ENCODE assay signal across 27 mouse cellular contexts in the genomic region with DNA sequence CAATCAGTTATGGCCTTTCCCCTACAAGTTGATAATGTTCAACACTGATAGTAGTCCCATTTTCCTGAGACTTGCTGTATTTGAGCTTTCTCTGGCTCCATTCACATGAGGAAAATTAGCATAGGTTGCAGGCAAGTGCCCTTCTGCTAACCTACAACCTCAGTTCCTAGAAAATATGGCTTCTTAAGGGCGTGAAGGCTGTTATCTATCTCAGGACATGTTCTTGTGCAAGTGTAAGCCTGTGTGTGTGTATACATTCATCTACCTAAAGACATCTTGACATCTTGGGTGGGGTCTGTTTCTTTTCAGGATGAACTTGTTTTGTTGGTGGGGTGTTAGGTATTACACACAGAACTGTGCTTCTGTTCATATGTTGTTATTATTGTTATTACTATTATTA. TPM values are rescaled to one million over a fixed set of nuclear protein-coding genes. Genes with fewer than 3 reads are reported as not detected.
DNase-seq lines count a peak whose midpoint lies in the region; ATAC-seq and TF ChIP-seq lines count a peak whose summit lies in the region.
"Had no signal": no experiment of that assay in that cellular context is flagged by ENCODE, and none has a peak within 500 bp of the region (broad histone marks: within the 10 kb centered on the region; RNA-seq: fewer than 3 reads in every experiment).

No protein-coding gene starts in this region.

- peak overlapping the region; percentile 65 for H3K4me2 ChIP-seq in forebrain, embryonic 14.5 days (ENCODE audit: low read length)
- H3K4me2 ChIP-seq in forebrain, embryonic 12.5 days: no peak overlapping the region
- peak overlapping the region; percentile 6; the same call in 1 of the 2 replicates for H3K4me2 ChIP-seq in midbrain, embryonic 15.5 days
- H3K4me2 ChIP-seq in midbrain, embryonic 14.5 days (ENCODE audit: low read length): no peak overlapping the region
- peak overlapping the region; percentile 60 for H3K4me2 ChIP-seq in forebrain, postnatal 0 days (ENCODE audit: low read depth)
- no peak overlapping the region for H3K4me2 ChIP-seq in liver, embryonic 16.5 days (ENCODE audit: low read depth, low read length)
- H3K4me2 ChIP-seq: heart, embryonic 13.5 days; stomach, embryonic 15.5 days had no signal

- DNase-seq in forebrain, embryonic 14.5 days (ENCODE audit: low spot score): no peak
- DNase-seq in midbrain, embryonic 14.5 days: no peak
- DNase-seq in forebrain, postnatal 0 days: no peak
- no peak for DNase-seq in testis, postnatal 14 days (ENCODE audit: low spot score)
- no peak for DNase-seq in layer of hippocampus, postnatal 10 days (ENCODE audit: low spot score in 2 of 2)
- DNase-seq: adrenal gland, postnatal 10 days; cerebellum, adult 2 months; gastrocnemius, adult 2 months; heart, adult 11 months; kidney, adult 9 months; kidney, postnatal 25 days; layer of hippocampus, adult 9-11 months; lung, adult 18-20 months; lung, postnatal 36 days; right cerebral cortex, postnatal 25 days had no signal

- H3K4me1 ChIP-seq in forebrain, embryonic 14.5 days (ENCODE audit: control insufficient read depth, insufficient read depth, low read length): peaks cover 59% of the 10 kb centered on the region
- peaks cover 50% of the 10 kb centered on the region for H3K4me1 ChIP-seq in forebrain, embryonic 12.5 days
- H3K4me1 ChIP-seq in midbrain, embryonic 15.5 days: peaks cover 53% of the 10 kb centered on the region
- peaks cover 22% of the 10 kb centered on the region; the same call in 1 of the 2 replicates for H3K4me1 ChIP-seq in midbrain, embryonic 14.5 days (ENCODE audit: control insufficient read depth, insufficient read depth, low read length)
- peaks cover 70% of the 10 kb centered on the region for H3K4me1 ChIP-seq in forebrain, postnatal 0 days (ENCODE audit: insufficient read depth)
- H3K4me1 ChIP-seq in liver, embryonic 16.5 days (ENCODE audit: control insufficient read depth, low read depth, low read length): peaks cover 38% of the 10 kb centered on the region

- no peak overlapping the region for H3K9ac ChIP-seq in forebrain, embryonic 14.5 days (ENCODE audit: low read length)
- H3K9ac ChIP-seq in forebrain, embryonic 12.5 days: no peak overlapping the region
- no peak overlapping the region for H3K9ac ChIP-seq in midbrain, embryonic 15.5 days
- H3K9ac ChIP-seq in midbrain, embryonic 14.5 days (replicated peaks; ENCODE audit: low read length): no peak overlapping the region
- peak overlapping the region; percentile 14; the same call in 1 of the 2 replicates for H3K9ac ChIP-seq in forebrain, postnatal 0 days
- no peak overlapping the region for H3K9ac ChIP-seq in liver, embryonic 16.5 days (ENCODE audit: low read depth, low read length)
- H3K9ac ChIP-seq: heart, embryonic 13.5 days; stomach, embryonic 15.5 days had no signal

- H3K36me3 ChIP-seq in forebrain, embryonic 14.5 days (ENCODE audit: control insufficient read depth, insufficient read depth, low read length): peaks cover 42% of the 10 kb centered on the region
- peaks cover 16% of the 10 kb centered on the region for H3K36me3 ChIP-seq in forebrain, embryonic 12.5 days (replicated peaks)
- H3K36me3 ChIP-seq in midbrain, embryonic 15.5 days (replicated peaks): peaks cover 5% of the 10 kb centered on the region; the same call in 1 of the 2 replicates
- peaks cover 21% of the 10 kb centered on the region for H3K36me3 ChIP-seq in midbrain, embryonic 14.5 days (ENCODE audit: control insufficient read depth, insufficient read depth, low read length)
- peaks cover 26% of the 10 kb centered on the region for H3K36me3 ChIP-seq in forebrain, postnatal 0 days (ENCODE audit: insufficient read depth)
- no peaks in the 10 kb centered on the region for H3K36me3 ChIP-seq in liver, embryonic 16.5 days (ENCODE audit: control insufficient read depth, insufficient read depth)
- H3K36me3 ChIP-seq: heart, embryonic 13.5 days; stomach, embryonic 15.5 days had no signal

- no peak for TF ChIP-seq CTCF in forebrain, postnatal 0 days (IDR thresholded peaks at IDR 0.05; ENCODE audit: low read depth)

- WGBS in forebrain, embryonic 14.5 days: 91% methylated on average over 1 of the region's 1 CpGs
- WGBS in forebrain, embryonic 12.5 days: 91% methylated on average over 1 of the region's 1 CpGs
- WGBS in midbrain, embryonic 15.5 days: 92% methylated on average over 1 of the region's 1 CpGs
- WGBS in midbrain, embryonic 14.5 days: 95% methylated on average over 1 of the region's 1 CpGs
- WGBS in forebrain, postnatal 0 days: 95% methylated on average over 1 of the region's 1 CpGs
- 21% methylated on average over 1 of the region's 1 CpGs for WGBS in liver, embryonic 16.5 days (ENCODE audit: insufficient replicate concordance)

- no peak overlapping the region for H3K27ac ChIP-seq in forebrain, embryonic 14.5 days (ENCODE audit: low read depth, low read length)
- H3K27ac ChIP-seq in forebrain, embryonic 12.5 days: no peak overlapping the region
- no peak overlapping the region for H3K27ac ChIP-seq in midbrain, embryonic 15.5 days
- H3K27ac ChIP-seq in midbrain, embryonic 14.5 days (replicated peaks; ENCODE audit: low read depth, low read length): no peak overlapping the region
- no peak overlapping the region; the same call in 1 of the 2 replicates for H3K27ac ChIP-seq in forebrain, postnatal 0 days (ENCODE audit: low read depth, low read length)
- peak overlapping the region; percentile 18 for H3K27ac ChIP-seq in liver, embryonic 16.5 days (ENCODE audit: low read length)
- H3K27ac ChIP-seq: gastrocnemius, adult 2 months; heart, embryonic 13.5 days; limb, embryonic 10.5 days; stomach, embryonic 15.5 days had no signal

- H3K9me3 ChIP-seq in forebrain, embryonic 14.5 days (replicated peaks; ENCODE audit: control insufficient read depth, low read length): no peaks in the 10 kb centered on the region
- H3K9me3 ChIP-seq in forebrain, embryonic 12.5 days: no peaks in the 10 kb centered on the region
- no peaks in the 10 kb centered on the region for H3K9me3 ChIP-seq in midbrain, embryonic 15.5 days
- H3K9me3 ChIP-seq in midbrain, embryonic 14.5 days (ENCODE audit: control insufficient read depth, low read length): no peaks in the 10 kb centered on the region
- H3K9me3 ChIP-seq in forebrain, postnatal 0 days (ENCODE audit: low read length): no peaks in the 10 kb centered on the region
- no peaks in the 10 kb centered on the region for H3K9me3 ChIP-seq in liver, embryonic 16.5 days (replicated peaks; ENCODE audit: control insufficient read depth, low read length)
- H3K9me3 ChIP-seq: embryonic facial prominence, embryonic 10.5 days; heart, embryonic 13.5 days; limb, embryonic 10.5 days; stomach, embryonic 15.5 days had no signal

- no peak for ATAC-seq in forebrain, embryonic 14.5 days
- no peak for ATAC-seq in forebrain, embryonic 12.5 days (ENCODE audit: low FRiP score)
- ATAC-seq in midbrain, embryonic 15.5 days (replicated peaks): no peak
- ATAC-seq in midbrain, embryonic 14.5 days (ENCODE audit: low FRiP score, low TSS enrichment): no peak
- ATAC-seq in forebrain, postnatal 0 days: no peak
- no peak for ATAC-seq in liver, embryonic 16.5 days (ENCODE audit: low read depth)
- ATAC-seq: activated CD4-positive, CD25-positive, alpha-beta regulatory T cell, adult 4 months; CD4-positive, CD25-positive, alpha-beta regulatory T cell, adult 4 months had no signal

- H3K27me3 ChIP-seq in forebrain, embryonic 14.5 days (replicated peaks; ENCODE audit: control insufficient read depth, insufficient read depth, low read length): no peaks in the 10 kb centered on the region
- peaks cover 2% of the 10 kb centered on the region; the same call in 1 of the 2 replicates for H3K27me3 ChIP-seq in forebrain, embryonic 12.5 days
- H3K27me3 ChIP-seq in midbrain, embryonic 15.5 days (replicated peaks): no peaks in the 10 kb centered on the region
- H3K27me3 ChIP-seq in midbrain, embryonic 14.5 days (ENCODE audit: control insufficient read depth, insufficient read depth, low read length): no peaks in the 10 kb centered on the region
- H3K27me3 ChIP-seq in forebrain, postnatal 0 days (ENCODE audit: insufficient read depth, low read length): no peaks in the 10 kb centered on the region
- no peaks in the 10 kb centered on the region for H3K27me3 ChIP-seq in liver, embryonic 16.5 days (ENCODE audit: control insufficient read depth, insufficient read depth, low read depth, low read length)
- H3K27me3 ChIP-seq: stomach, embryonic 15.5 days had no signal

- H3K4me3 ChIP-seq in forebrain, embryonic 14.5 days (ENCODE audit: low read depth, low read length): peak overlapping the region; percentile 15
- H3K4me3 ChIP-seq in forebrain, embryonic 12.5 days (replicated peaks): no peak overlapping the region
- no peak overlapping the region for H3K4me3 ChIP-seq in midbrain, embryonic 15.5 days
- H3K4me3 ChIP-seq in midbrain, embryonic 14.5 days (replicated peaks; ENCODE audit: low read depth, low read length): no peak overlapping the region
- no peak overlapping the region for H3K4me3 ChIP-seq in forebrain, postnatal 0 days (ENCODE audit: low read depth, low read length)
- no peak overlapping the region for H3K4me3 ChIP-seq in liver, embryonic 16.5 days (ENCODE audit: low read depth, low read length)
- H3K4me3 ChIP-seq: embryonic facial prominence, embryonic 10.5 days; gastrocnemius, adult 2 months; heart, embryonic 13.5 days; limb, embryonic 10.5 days; myocyte; stomach, embryonic 15.5 days had no signal

RNA-seq across cellular contexts. Expression of a gene that starts 33.1 kb away (rescaled TPM):
- 8.5 and 12.0 TPM in 2 replicates for polyA plus RNA-seq in forebrain, embryonic 14.5 days (2014; fragmentation: Nextera tagmentation; extraction: Ambion mirVana)
- polyA plus RNA-seq in forebrain, embryonic 12.5 days (2016; fragmentation: Nextera tagmentation; extraction: Ambion mirVana): 26.3 and 28.1 TPM in 2 replicates
- 33.7 and 37.5 TPM in 2 replicates for polyA plus RNA-seq in midbrain, embryonic 15.5 days (2015; fragmentation: Nextera tagmentation; extraction: Ambion mirVana)
- 24.9 and 28.4 TPM in 2 replicates for polyA plus RNA-seq in midbrain, embryonic 14.5 days (2014; fragmentation: Nextera tagmentation; extraction: Ambion mirVana)
- total RNA-seq in forebrain, postnatal 0 days (2014; rRNA removed): 8.9 and 11.1 TPM in 2 replicates
- 2.7 and 7.5 TPM in 2 replicates for polyA plus RNA-seq in forebrain, postnatal 0 days (2015; fragmentation: Nextera tagmentation; extraction: Ambion mirVana)
- 0.84 and 1.1 TPM in 2 replicates for polyA plus RNA-seq in liver, embryonic 16.5 days (2015; fragmentation: Nextera tagmentation; extraction: Ambion mirVana)
- 10 to 100 TPM; 34.0 to 39.3 TPM for total RNA-seq in layer of hippocampus, postnatal 10 days (2021)

RNA-seq across cellular contexts. Expression of a gene that starts 35.6 kb away (rescaled TPM):
- polyA plus RNA-seq in forebrain, embryonic 14.5 days (2014; fragmentation: Nextera tagmentation; extraction: Ambion mirVana): 44.4 and 47.2 TPM in 2 replicates
- polyA plus RNA-seq in forebrain, embryonic 12.5 days (2016; fragmentation: Nextera tagmentation; extraction: Ambion mirVana): 32.0 and 33.0 TPM in 2 replicates
- polyA plus RNA-seq in midbrain, embryonic 15.5 days (2015; fragmentation: Nextera tagmentation; extraction: Ambion mirVana): 38.8 and 39.5 TPM in 2 replicates
- polyA plus RNA-seq in midbrain, embryonic 14.5 days (2014; fragmentation: Nextera tagmentation; extraction: Ambion mirVana): 27.9 and 33.7 TPM in 2 replicates
- total RNA-seq in forebrain, postnatal 0 days (2014; rRNA removed): 49.0 and 55.2 TPM in 2 replicates
- 47.2 and 48.0 TPM in 2 replicates for polyA plus RNA-seq in forebrain, postnatal 0 days (2015; fragmentation: Nextera tagmentation; extraction: Ambion mirVana)
- polyA plus RNA-seq in liver, embryonic 16.5 days (2015; fragmentation: Nextera tagmentation; extraction: Ambion mirVana): 5.1 and 5.3 TPM in 2 replicates
- total RNA-seq in layer of hippocampus, postnatal 10 days (2021): 10 to 100 TPM; 26.5 to 31.1 TPM

RNA-seq across cellular contexts. Expression of a gene that starts 43.8 kb away (rescaled TPM):
- 64.1 and 72.0 TPM in 2 replicates for polyA plus RNA-seq in forebrain, embryonic 14.5 days (2014; fragmentation: Nextera tagmentation; extraction: Ambion mirVana)
- polyA plus RNA-seq in forebrain, embryonic 12.5 days (2016; fragmentation: Nextera tagmentation; extraction: Ambion mirVana): 71.7 and 73.3 TPM in 2 replicates
- polyA plus RNA-seq in midbrain, embryonic 15.5 days (2015; fragmentation: Nextera tagmentation; extraction: Ambion mirVana): 47.8 and 50.2 TPM in 2 replicates
- 51.7 and 54.3 TPM in 2 replicates for polyA plus RNA-seq in midbrain, embryonic 14.5 days (2014; fragmentation: Nextera tagmentation; extraction: Ambion mirVana)
- total RNA-seq in forebrain, postnatal 0 days (2014; rRNA removed): 24.2 and 36.8 TPM in 2 replicates
- polyA plus RNA-seq in forebrain, postnatal 0 days (2015; fragmentation: Nextera tagmentation; extraction: Ambion mirVana): 47.9 and 51.3 TPM in 2 replicates
- 28.8 and 32.0 TPM in 2 replicates for polyA plus RNA-seq in liver, embryonic 16.5 days (2015; fragmentation: Nextera tagmentation; extraction: Ambion mirVana)
- 10 to 100 TPM; 30.0 to 39.1 TPM for total RNA-seq in layer of hippocampus, postnatal 10 days (2021)

RNA-seq across cellular contexts. Expression of a gene that starts 47.4 kb away (rescaled TPM):
- polyA plus RNA-seq in forebrain, embryonic 14.5 days (2014; fragmentation: Nextera tagmentation; extraction: Ambion mirVana): 8.1 and 9.2 TPM in 2 replicates
- polyA plus RNA-seq in forebrain, embryonic 12.5 days (2016; fragmentation: Nextera tagmentation; extraction: Ambion mirVana): 10.2 and 11.4 TPM in 2 replicates
- polyA plus RNA-seq in midbrain, embryonic 15.5 days (2015; fragmentation: Nextera tagmentation; extraction: Ambion mirVana): 7.5 and 9.2 TPM in 2 replicates
- polyA plus RNA-seq in midbrain, embryonic 14.5 days (2014; fragmentation: Nextera tagmentation; extraction: Ambion mirVana): 6.8 and 7.6 TPM in 2 replicates
- 11.3 and 12.8 TPM in 2 replicates for total RNA-seq in forebrain, postnatal 0 days (2014; rRNA removed)
- polyA plus RNA-seq in forebrain, postnatal 0 days (2015; fragmentation: Nextera tagmentation; extraction: Ambion mirVana): 4.2 and 5.5 TPM in 2 replicates
- polyA plus RNA-seq in liver, embryonic 16.5 days (2015; fragmentation: Nextera tagmentation; extraction: Ambion mirVana): 16.9 and 19.8 TPM in 2 replicates
- 10 to 100 TPM; 19.2 to 20.6 TPM for total RNA-seq in layer of hippocampus, postnatal 10 days (2021)

RNA-seq across cellular contexts. Expression of a gene that starts 57.7 kb away (rescaled TPM):
- polyA plus RNA-seq in forebrain, embryonic 14.5 days (2014; fragmentation: Nextera tagmentation; extraction: Ambion mirVana): 24.1 and 28.9 TPM in 2 replicates
- polyA plus RNA-seq in forebrain, embryonic 12.5 days (2016; fragmentation: Nextera tagmentation; extraction: Ambion mirVana): 9.0 and 9.4 TPM in 2 replicates
- 39.7 and 42.5 TPM in 2 replicates for polyA plus RNA-seq in midbrain, embryonic 15.5 days (2015; fragmentation: Nextera tagmentation; extraction: Ambion mirVana)
- polyA plus RNA-seq in midbrain, embryonic 14.5 days (2014; fragmentation: Nextera tagmentation; extraction: Ambion mirVana): 31.1 and 38.9 TPM in 2 replicates
- total RNA-seq in forebrain, postnatal 0 days (2014; rRNA removed): 156 and 160 TPM in 2 replicates
- polyA plus RNA-seq in forebrain, postnatal 0 days (2015; fragmentation: Nextera tagmentation; extraction: Ambion mirVana): 47.4 and 55.3 TPM in 2 replicates
- not detected in 2 replicates for polyA plus RNA-seq in liver, embryonic 16.5 days (2015; fragmentation: Nextera tagmentation; extraction: Ambion mirVana)
- 100 to 1,000 TPM; 410 to 431 TPM for total RNA-seq in layer of hippocampus, postnatal 10 days (2021)
- total RNA-seq: common myeloid progenitor, adult 5-6 weeks; heart, postnatal 25 days had no signal
- polyA plus RNA-seq: activated CD4-positive, CD25-positive, alpha-beta regulatory T cell, adult 4 months; CD4-positive, CD25-positive, alpha-beta regulatory T cell, adult 4 months; myocyte had no signal

Comparison
In these comparisons a context has a peak if more than half of its experiments do, and no peak if none do; other contexts are left out.
1. H3K4me2 ChIP-seq: peak in forebrain, embryonic 14.5 days (single experiment), midbrain, embryonic 15.5 days (single experiment) and forebrain, postnatal 0 days (single experiment); none in forebrain, embryonic 12.5 days (single experiment), midbrain, embryonic 14.5 days (single experiment) and liver, embryonic 16.5 days (single experiment).